Mouse (Mus musculus) olfactory bulb, adult 2 months (tissue): ENCODE data around the gene E130308A19Rik.

Experiments used
- CTCF ChIP-seq: fragments of 200-500 bp; IDR thresholded peaks from 2 replicates; pipeline ENCODE4 v1.5.1; 2012; ENCODE audit warnings: low read depth, mild to moderate bottlenecking, low read length, moderate library complexity; ENCODE audit not compliant: insufficient read depth
- POLR2A ChIP-seq: fragments of 200-500 bp; IDR thresholded peaks from 2 replicates; pipeline ENCODE4 v1.6.1; 2012; ENCODE audit warnings: mild to moderate bottlenecking, low read depth, low read length, moderate library complexity; ENCODE audit not compliant: insufficient read depth

DNA sequence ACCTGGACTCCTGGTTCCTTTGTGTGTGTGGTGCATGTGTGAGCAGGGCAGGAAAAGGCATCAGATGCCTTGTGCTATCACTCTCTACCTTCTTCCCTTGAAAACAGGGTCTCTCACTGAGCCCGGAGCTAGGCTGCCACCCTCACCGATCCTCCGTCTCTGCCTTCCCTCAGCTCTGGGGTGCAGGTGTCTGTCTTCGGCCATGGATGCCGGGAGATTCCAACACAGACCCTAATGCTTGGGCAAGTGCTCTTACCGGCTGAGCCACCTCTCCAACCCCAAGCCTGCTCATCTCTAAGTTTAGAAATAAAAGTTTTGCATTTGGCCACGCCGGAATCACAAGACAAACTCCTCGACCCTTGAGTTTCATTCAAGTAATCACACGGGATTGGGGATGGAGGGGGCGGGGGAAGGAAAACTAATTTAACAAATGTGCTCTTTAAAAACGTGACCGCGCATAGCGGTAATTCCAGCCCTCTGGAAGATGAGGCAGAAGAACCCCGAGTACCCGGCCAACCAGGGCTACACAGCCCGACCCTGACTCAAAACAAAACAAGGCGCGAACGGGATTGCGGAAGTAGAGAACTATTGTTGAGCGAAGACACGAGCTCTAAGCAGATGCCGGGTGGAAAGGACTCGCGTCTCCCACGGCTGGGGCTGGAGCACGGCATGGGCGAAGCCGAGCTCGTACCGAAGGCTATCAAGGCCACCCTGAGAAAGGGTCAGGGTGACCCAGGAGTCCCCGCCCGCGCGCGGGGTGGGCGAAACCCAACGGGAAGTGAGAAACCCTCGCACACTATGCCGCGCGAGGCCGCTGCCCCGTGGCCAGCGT is 157.1 kb downstream of the E130308A19Rik start:
- TF ChIP-seq CTCF (no peak), POLR2A (no peak)
